Mouse (Mus musculus): ENCODE measurements at regions not wholly inside any gene's neighbourhood (a gene's known extent, or its start where the extent isn't known, plus 50 kb on each side); places are given as distances from the start of the nearest gene placed in this dataset.
A peak's percentile ranks its signal among the peaks of the same experiment; 100 is the strongest.

DNA sequence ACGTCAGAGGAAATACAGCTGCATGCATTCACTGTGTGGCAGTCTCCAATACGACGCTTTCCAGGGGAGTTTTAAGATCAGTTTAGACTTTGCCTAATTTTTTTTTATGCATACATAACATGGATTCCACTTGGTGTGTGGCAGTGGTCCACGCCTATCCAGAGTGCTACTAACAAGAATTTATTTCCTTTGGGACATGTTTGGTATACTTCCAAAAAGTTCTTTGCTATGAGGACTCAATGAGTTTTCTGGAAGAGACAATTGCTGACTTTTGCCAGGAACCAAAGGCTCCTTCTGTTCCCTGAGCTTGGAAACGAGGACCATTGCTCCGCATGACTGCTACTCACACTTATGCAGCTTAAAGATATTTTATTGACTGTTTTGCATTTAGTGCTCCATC, 59.2 kb downstream of the Marcks start:
- DNase-seq (ENCODE audit: low read depth, low spot score): no peak

GRCm38 (mm10) chr10:37078439-37078838, 60.3 kb downstream of the Marcks start:
- DNase-seq (ENCODE audit: low read depth, low spot score): peak; percentile 71

DNA sequence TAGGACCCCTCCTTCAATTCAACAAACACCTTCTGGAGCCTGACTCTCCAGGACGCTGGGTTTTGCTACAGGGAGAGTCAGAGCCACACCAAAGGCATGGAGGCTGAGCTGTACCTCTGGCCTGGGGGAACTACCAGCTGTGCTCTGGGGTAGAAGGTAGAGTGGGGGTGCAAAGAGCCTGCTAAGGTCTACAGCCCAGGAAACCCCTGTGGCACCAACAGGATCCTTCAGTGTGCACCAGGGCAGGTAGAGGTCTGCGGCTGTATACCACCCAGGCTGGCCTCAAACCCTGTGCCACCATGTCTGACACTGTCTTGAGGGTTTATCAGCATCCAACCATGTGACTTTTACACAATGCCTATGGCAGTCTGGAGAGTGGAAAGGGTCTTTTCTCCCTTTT, 61.0 kb downstream of the Marcks start:
- no peak for DNase-seq (ENCODE audit: low read depth, low spot score)

DNA sequence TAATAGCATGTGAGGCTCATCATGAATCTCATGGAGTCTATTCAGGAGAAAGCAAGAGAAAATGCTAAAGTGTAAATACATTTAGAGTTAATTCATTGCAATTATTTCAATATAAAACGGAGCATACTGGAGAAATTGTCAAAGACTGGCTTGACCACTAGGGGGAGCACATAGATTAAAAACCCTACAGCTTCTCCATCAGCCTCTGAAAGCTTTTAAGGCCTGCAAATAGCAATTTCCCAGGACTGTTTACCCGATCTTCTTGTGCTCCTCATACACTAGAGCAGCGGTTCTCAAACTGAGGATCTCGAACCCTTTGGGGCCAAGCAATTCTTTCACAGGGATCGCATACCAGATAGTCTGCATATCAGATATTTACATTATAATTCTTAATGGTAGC, 65.9 kb downstream of the Marcks start:
- peak; percentile 90 for DNase-seq (ENCODE audit: low read depth, low spot score)

- no peak for DNase-seq (ENCODE audit: low read depth, low spot score)
These were observed 66.7 kb downstream of the Marcks start for GRCm38 (mm10) chr10:37072061-37072460.

DNA sequence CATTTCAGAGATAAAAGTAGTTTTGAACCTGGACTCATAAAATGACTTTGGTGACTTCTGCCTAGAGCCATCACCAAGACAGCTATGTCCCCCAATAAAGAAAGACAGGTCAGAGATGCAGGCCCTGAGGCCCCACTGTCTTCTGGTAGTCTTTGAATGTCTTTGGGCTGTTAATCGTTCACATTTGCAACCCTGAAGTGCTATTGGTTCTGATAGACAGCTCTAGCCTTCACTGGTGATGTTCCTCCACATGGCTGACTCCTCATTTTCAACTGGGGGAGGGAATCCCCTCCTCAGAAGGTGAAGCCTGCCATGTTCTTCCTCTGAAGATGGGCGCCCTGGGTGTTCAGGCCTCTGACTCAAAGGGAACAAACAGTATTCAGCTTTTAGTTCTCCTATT, 67.3 kb downstream of the Marcks start:
- no peak for DNase-seq (ENCODE audit: low read depth, low spot score)
